Mouse (Mus musculus) liver, embryonic 14.5 days (tissue): Measurements from ENCODE around the gene Gm20489. TPM values are rescaled to one million over a fixed set of nuclear protein-coding genes. Genes with fewer than 3 reads are reported as not detected.

Experiments used
- ATAC-seq: fragments of 200-750 bp; cut with Nextera tagmentation; 2 replicates; pipeline ENCODE4 v1.8.0; 2017; ENCODE audit warnings: moderate number of reproducible peaks, mild to moderate bottlenecking, moderate library complexity; ENCODE audit not compliant: insufficient read depth
- DNase-seq, 3 experiments: peaks; one replicate each; pipeline ENCODE4 v3.0.0-alpha.2; 2012 to 2013; ENCODE audit warnings: low read depth in 3 of 3, low spot score in 3 of 3
- H3K27ac ChIP-seq: fragments of 300-500 bp; sonication (generic); 2 replicates; pipeline ENCODE4 v1.5.1; 2014; ENCODE audit warnings: moderate library complexity, mild to moderate bottlenecking, control low read depth, inconsistent platforms
- H3K27me3 ChIP-seq: fragments of 300-500 bp; sonication (generic); 2 replicates; pipeline ENCODE4 v1.6.1; 2014; ENCODE audit warnings: mild to moderate bottlenecking, low read length, moderate library complexity; ENCODE audit not compliant: control insufficient read depth, insufficient read depth
- H3K36me3 ChIP-seq: fragments of 300-500 bp; sonication (generic); replicated peaks from 2 replicates; pipeline ENCODE4 v1.6.1; 2014; ENCODE audit warnings: low read depth; ENCODE audit not compliant: control insufficient read depth, insufficient read depth
- H3K4me1 ChIP-seq, 2 experiments: fragments of 200-500 bp in 1 of 2; fragments of 300-500 bp in 1 of 2; sonication (generic) in 1 of 2; replicated peaks; 2 replicates each; pipeline ENCODE4 v1.6.1; 2012 to 2014; ENCODE audit warnings: antibody characterized with exemption in 1 of 2, inconsistent platforms in 1 of 2, low read length in 1 of 2; ENCODE audit not compliant: control insufficient read depth in 2 of 2, insufficient read depth in 2 of 2
- H3K4me2 ChIP-seq: fragments of 300-500 bp; sonication (generic); 2 replicates; pipeline ENCODE4 v1.6.1; 2014; ENCODE audit warnings: low read depth, mild to moderate bottlenecking, control low read depth, moderate library complexity
- H3K4me3 ChIP-seq, 2 experiments: fragments of 200-500 bp in 1 of 2; fragments of 300-500 bp in 1 of 2; sonication (generic) in 1 of 2; 2 replicates each; pipeline ENCODE4 v1.5.1; 2012 to 2014; ENCODE audit warnings: low read depth in 2 of 2, low read length in 2 of 2, mild to moderate bottlenecking in 2 of 2, control low read depth in 1 of 2, inconsistent platforms in 1 of 2, moderate library complexity in 1 of 2; ENCODE audit not compliant: insufficient read depth in 1 of 2
- H3K9ac ChIP-seq: fragments of 300-500 bp; sonication (generic); replicated peaks from 2 replicates; pipeline ENCODE4 v1.6.1; 2014; ENCODE audit warnings: mild to moderate bottlenecking, control low read depth, moderate library complexity
- H3K9me3 ChIP-seq: fragments of 300-500 bp; sonication (generic); 2 replicates; pipeline ENCODE4 v1.6.1; 2016; ENCODE audit warnings: low read length, mixed read lengths; ENCODE audit not compliant: control insufficient read depth
- CTCF ChIP-seq: IDR thresholded peaks from 2 replicates; pipeline ENCODE4 v1.5.1; 2016; ENCODE audit warnings: antibody characterized with exemption, low read depth, control low read depth
- EP300 ChIP-seq: IDR thresholded peaks from 2 replicates; pipeline ENCODE4 v1.6.1; 2016; ENCODE audit warnings: antibody characterized with exemption, low read depth
- WGBS: fragments of 180-500 bp; shearing (Covaris S2); extraction: QIAGEN DNeasy Blood & Tissue Kit; methylation state at CpG from one replicate; pipeline ENCODE4 v1.1.7; 2014; ENCODE audit not compliant: insufficient replicate concordance; 5-methylcytosine and 5-hydroxymethylcytosine counted together
- polyA plus RNA-seq, 2 experiments: library from polyadenylated mRNA; depleted of rRNA in 1 of 2; stranded (reverse) in 1 of 2; unstranded in 1 of 2; fragments of >200 nt; fragmentation: Nextera tagmentation in 1 of 2; extraction: Ambion mirVana in 1 of 2; gene quantifications; 2 replicates each; pipeline versions ENCODE4 v1.2.1 to v1.2.3; 2012 to 2014

The Gm20489 gene
- polyA plus RNA-seq, 2 experiments, result not detected

- DNase-seq (no peak), ATAC-seq (no peak)
- Histone ChIP-seq H3K36me3 (peaks cover 16% of the 10 kb centered on the region), H3K9me3 (no peaks in the 10 kb centered on the region), H3K4me1 (no peaks in the 10 kb centered on the region), H3K9ac (no peak overlapping the region), H3K27me3 (no peaks in the 10 kb centered on the region; the same call in 1 of the 2 replicates), H3K4me3 (no peak overlapping the region), H3K27ac (no peak overlapping the region), H3K4me2 (no peak overlapping the region)
- TF ChIP-seq CTCF (no peak), EP300 (no peak)
- WGBS, result 47% methylated on average over 13 of the region's 13 CpGs
Observed at GRCm38 (mm10) chrX:101300427-101301030, 31.7 kb upstream of the Gm20489 start.

DNA sequence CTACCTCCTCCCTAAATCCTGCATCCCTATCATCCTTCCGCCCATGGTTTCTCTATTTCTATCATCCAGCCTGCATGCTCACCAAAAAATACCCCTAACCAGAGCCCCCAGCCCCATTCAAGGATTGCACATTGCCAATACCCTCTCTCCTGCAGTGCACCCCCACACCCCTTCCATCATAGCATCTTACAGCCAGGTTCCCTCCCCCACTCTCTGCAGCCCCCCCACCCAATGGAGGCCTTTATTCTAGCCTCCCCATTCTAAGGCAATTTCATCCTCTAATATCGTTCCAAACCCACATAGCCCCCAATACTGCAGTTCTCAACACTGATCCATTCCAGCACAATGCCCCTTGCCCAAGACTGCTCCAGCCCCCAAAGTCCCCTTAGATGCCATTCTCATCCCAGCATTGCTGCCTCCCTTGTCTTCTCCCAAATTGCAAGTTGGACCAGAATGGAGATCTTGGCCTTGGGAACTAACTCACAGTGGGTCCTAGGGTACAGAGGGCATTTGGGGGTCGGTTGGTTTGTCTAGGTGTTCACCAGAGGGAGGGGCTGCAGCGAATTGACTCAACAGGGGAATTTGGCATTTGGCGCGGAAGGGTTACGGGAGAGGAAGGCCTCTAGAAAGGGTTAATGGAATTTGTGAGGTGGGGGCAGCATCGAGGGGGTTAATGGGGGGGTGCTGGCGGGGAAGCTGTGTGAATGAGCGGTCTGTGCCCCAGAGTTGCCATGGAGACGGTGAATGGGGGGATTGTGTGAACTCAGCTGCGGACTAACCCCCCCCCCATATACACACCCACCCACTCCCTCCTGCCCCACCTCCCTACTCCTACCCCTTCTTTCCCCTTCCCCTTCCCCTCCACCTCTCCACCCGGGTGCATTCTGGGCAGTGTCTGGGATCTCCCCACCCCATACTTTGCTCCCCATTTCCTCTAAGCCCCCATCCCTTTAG is 30.9 kb upstream of the Gm20489 start:
- Histone ChIP-seq H3K27me3 (no peaks in the 10 kb centered on the region; the same call in 1 of the 2 replicates), H3K36me3 (peaks cover 18% of the 10 kb centered on the region), H3K4me2 (peak overlapping the region; percentile 4; the same call in 1 of the 2 replicates), H3K9me3 (no peaks in the 10 kb centered on the region), H3K9ac (no peak overlapping the region), H3K4me1 (no peaks in the 10 kb centered on the region), H3K4me3 (no peak overlapping the region), H3K27ac (no peak overlapping the region)
- TF ChIP-seq CTCF (no peak), EP300 (no peak)
- no peak for DNase-seq
- WGBS, result 30% methylated on average over 13 of the region's 13 CpGs
- ATAC-seq, result no peak

DNA sequence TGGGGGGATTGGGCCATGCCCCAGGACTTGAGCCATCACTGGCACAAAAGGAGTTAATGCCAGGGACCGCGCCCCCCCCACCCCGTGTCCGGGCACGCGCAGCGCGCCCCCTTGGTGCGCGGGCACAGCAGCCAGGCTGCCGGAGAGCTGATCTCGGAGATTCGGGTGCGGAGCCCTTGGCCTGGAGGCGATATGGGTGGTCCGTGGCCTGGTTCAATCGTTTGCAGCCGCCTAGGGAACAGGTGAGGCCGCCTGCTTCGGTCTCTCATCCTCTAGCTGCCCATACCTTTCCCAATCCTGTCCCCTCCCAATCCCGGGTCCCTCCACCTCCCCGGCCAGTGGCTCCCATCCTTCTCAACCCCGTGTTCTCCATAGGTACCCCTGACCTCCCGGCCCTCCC is 30.2 kb upstream of the Gm20489 start, which contains the start of gene Nlgn3:
Gene Nlgn3 (plus strand): TSS at position 114 of the 400 bp plus-strand sequence.
- no peaks in the 10 kb centered on the region; the same call in 1 of the 2 replicates for H3K27me3 ChIP-seq
- WGBS, result 17% methylated on average over 18 of the region's 24 CpGs
- DNase-seq, result no peak
- H3K27ac ChIP-seq, result no peak within 1 kb of the TSS
- peaks cover 24% of the 10 kb centered on the region for H3K36me3 ChIP-seq
- H3K9me3 ChIP-seq, result no peaks in the 10 kb centered on the region
- H3K9ac ChIP-seq, result no peak within 1 kb of the TSS
- H3K4me2 ChIP-seq, result peak within 1 kb of the TSS; percentile 4; the same call in 1 of the 2 replicates
- no peak within 1 kb of the TSS for H3K4me3 ChIP-seq
- ATAC-seq, result peak; percentile 12; the same call in 1 of the 2 replicates
- TF ChIP-seq CTCF (no peak), EP300 (no peak)
- no peaks in the 10 kb centered on the region for H3K4me1 ChIP-seq

- ATAC-seq (peak; percentile 19; the same call in 1 of the 2 replicates), DNase-seq (no peak)
- 0 out of 2 replicates have a peak, but pooled peaks have one; percentile 36 for TF ChIP-seq EP300
- TF ChIP-seq CTCF, result no peak
- Histone ChIP-seq H3K9me3 (no peaks in the 10 kb centered on the region), H3K4me1 (peaks cover 33 to 45% of the 10 kb centered on the region in 2 experiments), H3K36me3 (peaks cover 78% of the 10 kb centered on the region), H3K4me2 (peak overlapping the region; percentile 28), H3K27ac (peak overlapping the region; percentile 97), H3K9ac (no peak overlapping the region; the same call in 1 of the 2 replicates), H3K4me3 (no peak overlapping the region), H3K27me3 (no peaks in the 10 kb centered on the region)
- WGBS, result 60% methylated on average over 10 of the region's 10 CpGs
Observed at GRCm38 (mm10) chrX:101290111-101290510, 21.3 kb upstream of the Gm20489 start.

DNA sequence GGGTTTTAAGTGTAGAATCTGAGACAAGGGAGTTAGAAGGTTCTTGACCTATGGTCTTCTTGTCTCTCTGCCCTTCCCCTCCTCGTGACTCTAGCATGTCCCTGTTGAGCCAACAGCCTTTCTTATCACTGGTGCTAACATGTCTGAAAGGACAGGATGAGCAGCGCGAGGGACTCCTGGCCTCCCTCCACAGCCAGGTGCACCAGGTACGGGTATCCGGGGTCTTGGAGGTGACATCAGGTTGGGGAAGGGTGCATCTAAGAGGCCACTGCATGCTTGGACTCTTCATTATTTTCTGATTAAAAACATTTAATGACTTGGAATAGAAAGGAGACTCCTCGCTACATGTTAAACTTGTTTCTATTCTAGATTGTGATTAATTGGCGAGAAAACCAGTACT is 20.2 kb upstream of the Gm20489 start:
- Histone ChIP-seq H3K27ac (peak overlapping the region; percentile 97), H3K4me3 (no peak overlapping the region), H3K4me1 (peaks cover 33 to 45% of the 10 kb centered on the region in 2 experiments)

More for the DNA sequence above, 20.2 kb upstream of the Gm20489 start:
- TF ChIP-seq EP300 (no peak), CTCF (no peak)
- no peaks in the 10 kb centered on the region for H3K27me3 ChIP-seq
- no peak for ATAC-seq
- peaks cover 79% of the 10 kb centered on the region for H3K36me3 ChIP-seq
- peak overlapping the region; percentile 69 for H3K4me2 ChIP-seq
- no peak for DNase-seq
- WGBS, result 75% methylated on average over 7 of the region's 7 CpGs
- no peak overlapping the region for H3K9ac ChIP-seq
- H3K9me3 ChIP-seq, result no peaks in the 10 kb centered on the region
